Mouse (Mus musculus) limb, embryonic 14.5 days (tissue): Measurements from ENCODE around the gene Olfr1502. TPM values are rescaled to one million over a fixed set of nuclear protein-coding genes. Genes with fewer than 3 reads are reported as not detected.

Experiments used
- ATAC-seq: fragments of 200-750 bp; cut with Nextera tagmentation; 2 replicates; pipeline ENCODE4 v1.8.0; 2017; ENCODE audit warnings: low read depth, moderate number of reproducible peaks, moderate TSS enrichment; ENCODE audit not compliant: low FRiP score
- DNase-seq: peaks from one replicate; pipeline ENCODE4 v3.0.0-alpha.2; 2015; ENCODE audit warnings: low spot score
- H3K27ac ChIP-seq: fragments of 300-500 bp; sonication (generic); replicated peaks from 2 replicates; pipeline ENCODE4 v1.5.1; 2014; ENCODE audit warnings: low read depth, mild to moderate bottlenecking, low read length, moderate library complexity, mixed read lengths
- H3K27me3 ChIP-seq: fragments of 300-500 bp; sonication (generic); 2 replicates; pipeline ENCODE4 v1.6.1; 2014; ENCODE audit warnings: low read length, mixed read lengths; ENCODE audit not compliant: control insufficient read depth, insufficient read depth
- H3K36me3 ChIP-seq: fragments of 300-500 bp; sonication (generic); 2 replicates; pipeline ENCODE4 v1.6.1; 2014; ENCODE audit warnings: mild to moderate bottlenecking, low read length, moderate library complexity, mixed read lengths; ENCODE audit not compliant: control insufficient read depth, insufficient read depth
- H3K4me1 ChIP-seq: fragments of 300-500 bp; sonication (generic); 2 replicates; pipeline ENCODE4 v1.6.1; 2014; ENCODE audit warnings: antibody characterized with exemption, low read length, mixed read lengths; ENCODE audit not compliant: control insufficient read depth, insufficient read depth
- H3K4me2 ChIP-seq: fragments of 300-500 bp; sonication (generic); replicated peaks from 2 replicates; pipeline ENCODE4 v1.6.1; 2014; ENCODE audit warnings: low read depth, mild to moderate bottlenecking, low read length, moderate library complexity; ENCODE audit not compliant: severe bottlenecking
- H3K4me3 ChIP-seq: fragments of 300-500 bp; sonication (generic); replicated peaks from 2 replicates; pipeline ENCODE4 v1.5.1; 2014; ENCODE audit warnings: low read length
- H3K9ac ChIP-seq: fragments of 300-500 bp; sonication (generic); 2 replicates; pipeline ENCODE4 v1.6.1; 2014; ENCODE audit warnings: mild to moderate bottlenecking, low read depth, low read length, moderate library complexity; ENCODE audit not compliant: severe bottlenecking
- H3K9me3 ChIP-seq: fragments of 300-500 bp; sonication (generic); 2 replicates; pipeline ENCODE4 v1.6.1; 2016; ENCODE audit warnings: low read length; ENCODE audit not compliant: control insufficient read depth
- POLR2A ChIP-seq: fragments of 200-500 bp; IDR thresholded peaks from 2 replicates; pipeline ENCODE4 v1.8.0; 2012; ENCODE audit warnings: inconsistent platforms, mild to moderate bottlenecking, moderate library complexity, borderline replicate concordance; ENCODE audit not compliant: insufficient read depth, insufficient read length; ENCODE audit errors: extremely low read depth
- WGBS: fragments of 180-500 bp; shearing (Covaris S2); extraction: QIAGEN DNeasy Blood & Tissue Kit; methylation state at CpG from one replicate; pipeline ENCODE4 v1.1.7; 2014; 5-methylcytosine and 5-hydroxymethylcytosine counted together
- polyA plus RNA-seq, 2 experiments: library from polyadenylated mRNA; depleted of rRNA in 1 of 2; stranded (reverse) in 1 of 2; unstranded in 1 of 2; fragments of >200 nt; fragmentation: Nextera tagmentation in 1 of 2; extraction: Ambion mirVana in 1 of 2; gene quantifications; 2 replicates each; pipeline versions ENCODE4 v1.2.1 to v1.2.3; 2012 to 2014

Olfr1502 gene
- polyA plus RNA-seq (2012; rRNA removed): not detected in 2 replicates
- not detected in 2 replicates for polyA plus RNA-seq (2014; fragmentation: Nextera tagmentation; extraction: Ambion mirVana)

DNA sequence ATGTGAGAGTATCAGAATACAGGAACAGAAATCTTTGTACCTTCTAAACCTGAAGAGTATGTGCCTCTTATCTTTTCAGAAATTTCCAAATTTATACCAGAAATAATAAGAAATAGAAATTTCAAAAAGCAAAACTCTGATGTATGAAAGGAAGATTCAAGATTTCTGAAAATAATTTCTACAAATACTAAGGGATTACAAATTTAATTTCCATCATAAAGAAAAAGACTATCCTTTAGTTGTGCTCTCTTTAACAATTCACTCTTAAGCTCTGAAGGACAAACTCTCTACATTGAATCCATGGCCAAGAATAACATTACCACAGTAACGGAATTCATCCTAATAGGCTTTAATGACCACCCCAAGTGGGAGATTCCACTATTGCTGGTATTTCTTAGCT lies at the start of gene Olfr1502:
TSS of gene Olfr1502 (plus strand) at position 301 of the 400 bp plus-strand sequence.
- Histone ChIP-seq H3K36me3 (no peaks in the 10 kb centered on the region), H3K9ac (no peak within 1 kb of the TSS), H3K27ac (no peak within 1 kb of the TSS), H3K4me2 (no peak within 1 kb of the TSS), H3K9me3 (no peaks in the 10 kb centered on the region), H3K27me3 (no peaks in the 10 kb centered on the region), H3K4me3 (no peak within 1 kb of the TSS), H3K4me1 (no peaks in the 10 kb centered on the region)
- 90% methylated on average over 1 of the region's 1 CpGs for WGBS
- DNase-seq: no peak
- ATAC-seq: no peak
- TF ChIP-seq POLR2A: no peak

DNA sequence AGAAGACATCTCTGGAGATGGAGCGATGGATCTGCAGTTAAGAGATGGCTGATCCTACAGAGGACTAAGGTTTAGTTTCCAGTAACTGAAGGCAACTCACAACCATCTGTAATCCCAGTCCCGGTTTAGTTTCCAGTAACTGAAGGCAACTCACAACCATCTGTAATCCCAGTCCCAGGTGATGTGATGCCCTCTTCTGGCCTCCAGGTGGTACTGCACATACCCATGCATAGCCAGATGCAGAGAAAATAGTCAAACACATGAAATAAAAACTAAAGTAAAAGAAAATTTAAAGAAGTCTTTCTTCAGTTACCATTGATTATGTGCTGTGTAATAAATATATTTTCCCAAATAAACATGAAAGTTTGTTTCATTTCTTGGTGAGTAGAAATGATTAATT lies 48.8 kb upstream of the Olfr1502 start:
- 63% methylated on average over 2 of the region's 2 CpGs for WGBS
- no peak overlapping the region for H3K4me3 ChIP-seq
- H3K4me1 ChIP-seq: no peaks in the 10 kb centered on the region
- ATAC-seq (no peak), DNase-seq (no peak)
- H3K9me3 ChIP-seq: no peaks in the 10 kb centered on the region
- H3K9ac ChIP-seq: no peak overlapping the region
- H3K27me3 ChIP-seq: no peaks in the 10 kb centered on the region
- H3K4me2 ChIP-seq: no peak overlapping the region
- no peak overlapping the region for H3K27ac ChIP-seq
- TF ChIP-seq POLR2A: no peak
- H3K36me3 ChIP-seq: no peaks in the 10 kb centered on the region

GRCm38 (mm10) chr19:13818827-13819226 lies 42.8 kb upstream of the Olfr1502 start:
- H3K27me3 ChIP-seq: no peaks in the 10 kb centered on the region
- H3K9me3 ChIP-seq: no peaks in the 10 kb centered on the region
- no peak overlapping the region for H3K9ac ChIP-seq
- no peaks in the 10 kb centered on the region for H3K4me1 ChIP-seq
- H3K36me3 ChIP-seq: no peaks in the 10 kb centered on the region
- no peak overlapping the region for H3K4me2 ChIP-seq
- ATAC-seq (no peak), DNase-seq (peak; percentile 4)
- TF ChIP-seq POLR2A: no peak
- H3K4me3 ChIP-seq: no peak overlapping the region
- WGBS: 38% methylated on average over 5 of the region's 5 CpGs
- H3K27ac ChIP-seq: no peak overlapping the region

GRCm38 (mm10) chr19:13819347-13819746 lies 42.2 kb upstream of the Olfr1502 start, which contains the start of gene Olfr1499:
Gene Olfr1499 (minus strand): TSS chr19:13819447.
- Histone ChIP-seq H3K27ac (no peak within 1 kb of the TSS), H3K9ac (no peak within 1 kb of the TSS), H3K4me3 (no peak within 1 kb of the TSS), H3K4me1 (no peaks in the 10 kb centered on the region), H3K36me3 (no peaks in the 10 kb centered on the region), H3K27me3 (no peaks in the 10 kb centered on the region), H3K4me2 (no peak within 1 kb of the TSS), H3K9me3 (no peaks in the 10 kb centered on the region)
- TF ChIP-seq POLR2A: no peak
- ATAC-seq: no peak
- no peak for DNase-seq

- DNase-seq (no peak), ATAC-seq (no peak)
- H3K4me3 ChIP-seq: no peak overlapping the region
- WGBS: 58% methylated on average over 5 of the region's 5 CpGs
- no peak overlapping the region for H3K27ac ChIP-seq
- TF ChIP-seq POLR2A: no peak
- no peaks in the 10 kb centered on the region for H3K9me3 ChIP-seq
- no peaks in the 10 kb centered on the region for H3K4me1 ChIP-seq
- no peaks in the 10 kb centered on the region for H3K36me3 ChIP-seq
- H3K4me2 ChIP-seq: no peak overlapping the region
- no peak overlapping the region for H3K9ac ChIP-seq
- no peaks in the 10 kb centered on the region for H3K27me3 ChIP-seq
These were observed 40.7 kb upstream of the Olfr1502 start for GRCm38 (mm10) chr19:13820847-13821246.

DNA sequence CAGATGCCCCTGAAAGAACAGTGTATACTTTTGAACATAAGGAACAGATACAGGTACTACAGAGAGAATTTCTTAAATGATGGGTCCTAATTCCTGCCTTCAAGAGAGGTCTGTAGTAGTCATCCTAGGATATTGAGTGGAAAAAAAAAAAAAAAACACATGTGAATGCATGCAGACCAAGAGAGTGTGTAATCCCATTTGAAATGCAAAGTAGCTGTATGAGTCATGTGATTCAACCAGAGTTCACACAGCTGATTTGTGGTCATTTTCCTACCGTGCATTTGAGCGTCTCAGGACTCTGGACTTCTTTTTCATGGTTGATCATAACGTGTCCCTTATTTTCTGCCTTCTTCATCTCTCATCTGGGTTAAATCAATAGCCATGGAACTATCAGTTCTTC lies 33.1 kb upstream of the Olfr1502 start:
- H3K27me3 ChIP-seq: no peaks in the 10 kb centered on the region
- TF ChIP-seq POLR2A: no peak
- H3K9me3 ChIP-seq: no peaks in the 10 kb centered on the region
- no peak for ATAC-seq
- no peak overlapping the region for H3K27ac ChIP-seq
- no peak overlapping the region for H3K4me2 ChIP-seq
- no peak overlapping the region for H3K9ac ChIP-seq
- 74% methylated on average over 3 of the region's 3 CpGs for WGBS
- DNase-seq: no peak
- no peaks in the 10 kb centered on the region for H3K4me1 ChIP-seq
- no peaks in the 10 kb centered on the region for H3K36me3 ChIP-seq
- H3K4me3 ChIP-seq: no peak overlapping the region
